Mouse (Mus musculus) urinary bladder, postnatal 36 days (tissue): ENCODE measurements around the gene Dcpp1.
A peak's percentile ranks its signal among the peaks of the same experiment; 100 is the strongest.
"Not testable (repeated sequence)": the region's sequence is repeated elsewhere in the genome, so short reads cannot be mapped to it uniquely, and the experiment has no call there.

Source experiments
- DNase-seq, 2 experiments: peaks; one replicate each; pipeline ENCODE4 v3.0.0; 2022; ENCODE audit warnings: low spot score in 2 of 2, mixed read lengths in 1 of 2

The Dcpp1 gene

DNA sequence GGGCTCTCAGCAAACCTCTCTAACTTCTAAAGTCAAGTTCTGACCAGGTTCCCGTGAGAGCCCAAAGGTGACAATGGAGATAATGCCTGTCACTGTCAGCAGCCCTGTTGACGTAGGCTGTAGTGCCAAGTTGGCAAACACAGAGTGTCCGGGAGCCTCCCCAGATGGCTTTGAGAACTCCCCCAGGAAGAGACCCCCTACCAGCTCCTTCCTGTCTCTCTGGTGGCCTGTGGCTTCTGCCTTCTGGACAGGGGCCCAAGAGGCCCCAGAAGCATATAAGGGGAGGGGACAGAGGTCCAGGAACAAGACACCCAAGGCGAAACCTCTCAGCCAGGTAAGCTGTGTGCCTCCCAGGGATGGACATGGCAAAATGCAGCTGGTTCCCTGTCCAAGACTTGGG, at the start of gene Dcpp1, which contains the start of gene Dcpp2:
Dcpp1 (plus strand) TSS at position 301 of the 400 bp plus-strand sequence.
Dcpp2 (plus strand) TSS at position 305 of the 400 bp plus-strand sequence.
- not testable (repeated sequence) for DNase-seq

DNA sequence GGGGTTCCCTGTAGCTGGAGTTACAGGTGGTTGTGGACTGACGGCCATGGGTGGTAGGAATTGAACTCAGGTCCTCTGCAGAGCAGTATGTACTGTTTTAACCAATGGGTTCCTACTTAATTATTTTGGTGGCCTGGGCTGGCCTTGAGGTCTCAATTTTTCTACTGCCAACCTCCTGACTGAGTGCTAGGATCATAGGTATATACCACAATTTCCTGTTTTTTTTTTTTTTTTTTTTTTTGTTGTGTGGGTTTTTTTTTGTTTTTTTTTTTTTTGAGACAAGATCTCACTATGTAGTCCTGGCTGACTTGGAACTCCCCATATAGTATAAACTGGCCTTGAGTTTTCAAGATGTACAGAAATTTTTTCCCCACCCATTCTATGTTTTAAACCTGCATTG, 49.5 kb upstream of the Dcpp1 start:
- no peak for DNase-seq

DNA sequence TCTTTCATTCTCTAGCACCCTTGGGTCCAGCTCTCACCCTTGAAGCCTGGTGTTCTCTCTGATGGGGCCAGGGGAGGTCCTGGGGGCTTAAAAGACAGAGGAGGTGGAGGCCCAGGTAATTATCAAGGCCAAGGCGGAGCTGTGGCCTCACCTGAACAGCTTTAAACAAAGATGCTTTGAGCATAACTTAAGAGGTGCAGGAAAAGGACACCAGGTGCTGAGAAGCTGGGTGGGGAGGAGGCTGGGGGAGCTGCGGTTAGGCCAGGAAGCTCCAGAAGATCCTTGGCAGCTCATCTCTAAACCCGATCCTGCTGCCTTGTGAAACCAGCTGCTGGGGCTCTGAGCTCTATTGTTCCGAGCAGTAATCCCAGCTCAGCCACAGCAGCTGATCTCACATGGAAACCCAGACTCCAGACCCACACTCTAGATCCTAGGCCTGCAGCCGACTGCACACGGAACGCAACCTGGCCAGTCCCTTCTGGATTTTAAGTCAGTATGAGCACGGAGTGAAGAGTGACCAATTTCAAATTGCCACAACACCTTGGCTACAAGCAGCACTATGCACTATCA, 44.6 kb upstream of the Dcpp1 start, which contains the start of gene Prss33:
Prss33 (minus strand) TSS at position 51 of the 570 bp plus-strand sequence.
- DNase-seq: no peak

DNA sequence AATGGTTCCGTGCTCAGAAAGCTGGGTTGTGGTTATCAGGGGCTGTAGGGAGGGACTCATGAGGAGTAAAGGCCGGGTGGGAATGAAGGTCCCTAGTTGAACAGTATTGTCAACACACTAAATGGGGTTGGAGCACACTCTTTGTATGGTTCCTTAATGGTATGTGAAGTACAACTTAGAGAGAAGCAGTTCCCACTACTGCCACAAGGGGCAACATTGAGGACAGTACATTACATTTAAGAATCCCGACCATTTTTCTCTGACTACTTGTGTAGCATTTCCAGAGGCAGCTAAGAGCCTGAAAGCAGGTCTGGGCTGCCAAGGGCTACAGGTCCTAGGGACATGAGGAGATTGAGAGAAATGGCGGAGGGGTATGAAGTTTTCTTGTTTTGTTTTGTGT, 39.5 kb upstream of the Dcpp1 start:
- DNase-seq: peak in 1 of 2 experiments; percentile 34

DNA sequence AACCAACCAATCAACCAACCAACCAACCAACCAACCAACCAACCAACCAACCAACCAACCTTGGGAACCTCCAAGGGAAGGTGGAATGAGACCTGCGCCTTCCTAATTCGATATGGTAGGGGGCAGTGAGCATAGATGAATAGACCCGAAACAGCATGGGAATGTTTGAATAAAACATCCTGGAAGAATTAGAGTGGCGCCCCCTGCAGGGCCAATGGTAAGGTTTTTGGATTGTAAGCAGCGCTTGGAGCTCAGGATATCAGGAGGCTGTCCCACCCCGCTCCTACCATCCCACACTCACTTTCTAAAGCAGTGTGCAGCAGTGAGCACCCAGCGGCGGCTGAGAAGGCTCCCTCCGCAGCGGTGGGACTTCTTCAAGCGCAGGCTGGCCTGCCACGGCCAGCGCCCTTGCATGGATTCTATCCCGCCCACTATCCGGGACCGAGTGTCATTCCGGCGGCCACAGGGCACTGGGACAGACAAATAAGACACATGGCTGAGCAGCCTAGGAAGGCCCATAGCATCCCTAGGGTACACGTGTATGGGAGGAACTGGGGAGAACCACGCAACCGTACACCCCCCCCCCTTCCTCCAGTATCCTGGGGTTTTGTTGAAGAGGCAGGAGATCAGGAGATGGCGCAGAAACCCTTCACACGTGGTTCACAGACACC, 37.4 kb upstream of the Dcpp1 start:
- DNase-seq: no peak

DNA sequence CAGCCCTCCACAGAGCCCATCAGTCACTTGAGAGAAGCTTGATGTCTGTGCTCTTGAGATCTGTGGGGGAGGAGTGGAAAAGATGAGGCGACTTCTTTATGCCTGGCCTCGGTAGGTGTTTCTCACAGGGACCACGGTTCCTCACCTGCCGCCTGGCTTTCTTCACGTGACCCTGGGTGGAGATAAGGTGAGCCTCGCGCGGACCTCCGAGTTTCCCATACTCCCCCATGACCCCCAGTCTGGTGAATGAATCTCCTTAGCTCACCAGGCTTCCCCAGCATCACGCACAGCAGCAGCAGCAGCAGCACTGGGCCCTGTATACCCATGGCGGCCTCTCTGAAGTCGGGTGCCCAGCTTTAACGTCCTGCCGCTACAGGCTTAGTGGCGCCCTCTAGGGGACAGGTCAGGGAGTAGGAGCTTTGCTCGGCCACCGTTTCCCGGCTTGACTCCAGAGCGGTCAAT, 36.8 kb upstream of the Dcpp1 start, which contains the start of the genes Prss32 and Prss41:
Prss32 (plus strand) TSS at position 44 of the 462 bp plus-strand sequence.
Prss41 (minus strand) TSS at position 361 of the 462 bp plus-strand sequence.
- DNase-seq: peak in 1 of 2 experiments; percentile 32

DNA sequence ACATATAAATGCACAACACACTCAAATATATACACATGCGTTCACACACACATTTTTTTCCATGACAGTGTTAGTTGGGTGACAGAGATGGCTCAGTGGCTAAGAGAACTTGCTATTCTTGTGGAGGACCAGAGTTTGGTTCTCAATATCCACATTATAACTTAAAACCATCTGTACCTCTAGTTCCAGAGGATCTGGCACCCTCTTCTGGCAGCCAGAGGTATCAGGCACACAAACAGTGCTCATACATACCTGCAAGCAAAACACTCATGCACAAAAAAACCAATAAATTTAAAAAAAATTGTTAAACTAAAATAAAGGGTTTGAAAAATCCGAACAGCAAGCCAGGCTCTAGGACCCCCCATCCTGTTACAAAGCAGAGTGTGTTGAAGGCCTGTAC, 30.6 kb upstream of the Dcpp1 start:
- no peak for DNase-seq

DNA sequence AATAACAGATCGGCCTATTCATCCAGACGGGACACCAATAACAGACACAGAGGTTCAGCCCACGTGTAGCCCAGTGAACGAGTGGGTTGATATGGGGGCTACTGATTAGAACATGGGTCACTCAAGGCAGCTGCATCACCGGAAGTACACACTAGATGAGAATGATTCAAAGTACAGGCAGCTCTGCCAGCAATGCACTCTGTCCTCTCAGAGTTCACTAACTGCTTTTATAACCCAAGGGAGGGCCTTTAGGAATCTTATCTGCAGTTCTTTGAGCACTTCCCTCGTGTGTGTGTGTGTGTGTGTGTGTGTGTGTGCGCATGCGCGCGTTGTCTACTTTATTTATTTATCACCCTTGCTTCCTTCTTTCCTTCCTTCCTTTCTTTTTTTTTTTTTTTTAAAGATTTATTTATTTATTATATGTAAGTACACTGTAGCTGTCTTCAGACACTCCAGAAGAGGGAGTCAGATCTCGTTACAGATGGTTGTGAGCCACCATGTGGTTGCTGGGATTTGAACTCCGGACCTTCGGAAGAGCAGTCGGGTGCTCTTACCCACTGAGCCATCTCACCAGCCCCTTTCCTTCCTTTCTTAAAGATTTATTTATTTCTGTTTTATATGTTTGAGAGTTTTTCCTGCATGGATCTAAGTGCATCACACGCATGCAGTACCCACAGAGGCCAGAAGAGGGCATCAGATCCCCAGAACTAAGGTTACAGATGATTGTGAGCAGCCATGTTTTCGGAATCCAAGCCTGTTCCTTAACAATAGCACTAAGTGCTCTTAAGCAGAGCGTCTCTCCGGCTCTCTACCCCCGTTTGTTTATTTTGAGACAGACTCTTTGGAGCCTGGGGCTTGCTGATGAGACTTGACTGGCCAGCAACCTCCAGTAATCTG, 29.6 kb upstream of the Dcpp1 start:
- DNase-seq: peak; percentile 56 to 59

DNA sequence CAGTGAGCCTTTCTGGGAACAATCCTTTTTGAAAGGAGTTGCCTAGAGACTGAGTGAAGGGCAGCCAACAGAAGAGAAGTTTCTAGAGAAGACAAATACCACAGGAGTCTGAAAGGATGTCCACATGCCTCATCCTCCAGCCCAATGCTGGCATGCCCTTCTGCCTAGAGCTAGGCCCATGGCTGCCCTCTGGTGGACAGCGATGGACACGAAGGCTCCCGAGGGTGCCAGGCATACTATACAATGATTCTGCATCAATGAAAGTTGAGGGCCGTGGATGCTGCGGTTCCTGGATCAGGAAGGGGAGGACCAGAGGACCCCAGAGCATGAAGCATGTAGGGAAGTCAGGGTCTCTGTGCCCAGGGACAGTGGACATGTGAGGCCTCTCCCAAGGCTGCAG, 27.4 kb upstream of the Dcpp1 start:
- peak in 1 of 2 experiments; percentile 48 for DNase-seq

DNA sequence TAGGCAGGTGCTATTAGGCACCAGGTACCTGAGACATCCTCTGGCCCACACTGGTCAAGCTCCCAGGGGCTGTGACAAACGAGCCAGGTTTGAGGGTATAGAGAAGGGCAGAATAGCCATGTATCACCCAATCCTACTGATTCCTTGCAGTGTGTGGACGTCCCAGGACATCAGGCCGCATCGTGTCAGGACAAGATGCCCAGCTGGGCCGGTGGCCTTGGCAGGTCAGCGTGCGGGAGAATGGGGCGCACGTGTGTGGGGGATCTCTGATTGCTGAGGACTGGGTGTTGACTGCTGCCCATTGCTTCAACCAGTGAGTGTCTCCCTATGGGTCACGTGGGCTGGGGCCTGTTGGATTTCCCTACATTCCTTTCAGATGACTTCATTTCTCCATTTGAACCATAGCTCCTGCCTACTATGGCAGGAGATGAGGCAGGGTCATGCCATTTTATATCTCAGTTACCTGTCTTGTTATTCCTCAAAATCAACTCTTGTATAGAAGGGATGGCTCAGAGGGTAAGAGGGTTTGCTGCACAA, 26.4 kb upstream of the Dcpp1 start:
- DNase-seq: no peak

DNA sequence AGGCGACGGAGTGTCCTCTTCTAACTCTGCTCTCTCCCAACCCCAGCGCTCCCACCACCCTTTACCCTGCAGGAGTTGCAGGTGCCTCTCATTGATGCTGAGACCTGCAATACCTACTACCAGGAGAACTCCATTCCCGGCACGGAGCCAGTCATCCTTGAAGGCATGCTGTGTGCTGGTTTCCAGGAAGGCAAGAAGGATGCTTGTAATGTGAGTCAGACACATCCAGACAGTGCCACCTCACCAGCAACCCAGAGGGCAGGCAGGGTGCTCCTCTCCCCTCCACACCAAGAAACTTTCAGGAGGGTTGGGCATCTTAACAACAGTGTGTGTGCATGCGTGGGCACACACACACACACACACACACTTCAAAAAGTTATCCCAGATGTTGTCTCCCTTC, 23.5 kb upstream of the Dcpp1 start:
- DNase-seq: no peak

DNA sequence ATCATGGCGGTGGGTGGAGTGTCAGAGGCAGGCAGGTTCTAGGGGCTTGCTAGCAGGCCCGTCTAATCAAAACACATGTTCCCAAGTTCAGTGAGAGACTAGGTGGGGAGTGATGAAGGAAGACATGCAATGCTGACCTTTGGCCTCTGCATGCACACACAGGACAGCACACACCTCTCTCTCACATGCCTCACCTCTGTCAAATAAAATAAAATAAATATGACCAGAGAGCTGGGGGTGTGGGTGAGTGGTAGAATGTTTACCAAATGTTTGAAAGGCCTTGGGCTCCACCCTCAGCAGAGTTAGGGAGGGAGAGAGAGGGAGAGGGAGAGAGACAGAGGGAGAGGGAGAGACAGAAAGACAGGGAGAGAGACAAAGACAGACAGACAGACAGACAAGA, 22.8 kb upstream of the Dcpp1 start:
- peak in 1 of 2 experiments; percentile 28 for DNase-seq

DNA sequence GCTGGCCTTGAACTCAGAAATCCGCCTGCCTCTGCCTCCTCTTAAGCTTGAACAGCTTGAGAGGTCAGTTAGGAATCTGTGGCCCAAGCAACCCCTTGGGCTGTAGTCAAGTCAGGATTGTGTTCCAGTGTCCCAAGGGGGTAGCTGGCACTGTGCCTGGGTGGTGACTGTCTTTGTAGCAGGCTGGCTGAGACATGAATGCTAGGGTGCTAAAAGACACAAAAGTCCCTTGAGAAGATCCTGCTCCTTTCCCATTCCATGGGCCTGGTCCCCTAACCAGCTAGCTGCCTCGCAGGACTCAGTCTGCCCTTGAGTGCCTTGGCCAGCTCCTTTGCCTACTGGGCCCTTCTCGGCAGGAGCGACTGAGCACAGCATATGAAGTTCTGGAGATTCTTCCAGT, 17.8 kb upstream of the Dcpp1 start:
- peak in 1 of 2 experiments; percentile 25 for DNase-seq

DNA sequence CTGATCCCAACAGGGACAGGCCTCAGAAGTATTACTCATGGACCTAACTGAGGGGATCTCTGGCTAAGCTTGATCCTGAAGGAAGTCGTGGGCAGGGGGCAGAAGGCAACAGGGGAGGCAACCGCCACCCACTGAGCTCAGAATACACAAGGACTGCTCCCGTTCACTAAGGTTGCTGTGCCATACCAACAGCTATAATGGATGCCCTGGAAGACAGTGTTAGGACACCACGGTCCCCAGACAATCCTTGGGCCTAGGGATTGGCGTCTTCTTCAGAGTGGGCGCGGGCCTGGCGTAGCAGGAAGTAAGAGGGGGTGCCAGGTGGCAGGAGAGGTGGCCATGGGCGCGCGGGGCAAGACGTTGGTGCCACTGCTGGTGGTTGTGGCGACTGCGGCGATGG, 12.9 kb upstream of the Dcpp1 start, which contains the start of gene Prss21:
Prss21 (plus strand) TSS at position 301 of the 400 bp plus-strand sequence.
- DNase-seq: no peak

DNA sequence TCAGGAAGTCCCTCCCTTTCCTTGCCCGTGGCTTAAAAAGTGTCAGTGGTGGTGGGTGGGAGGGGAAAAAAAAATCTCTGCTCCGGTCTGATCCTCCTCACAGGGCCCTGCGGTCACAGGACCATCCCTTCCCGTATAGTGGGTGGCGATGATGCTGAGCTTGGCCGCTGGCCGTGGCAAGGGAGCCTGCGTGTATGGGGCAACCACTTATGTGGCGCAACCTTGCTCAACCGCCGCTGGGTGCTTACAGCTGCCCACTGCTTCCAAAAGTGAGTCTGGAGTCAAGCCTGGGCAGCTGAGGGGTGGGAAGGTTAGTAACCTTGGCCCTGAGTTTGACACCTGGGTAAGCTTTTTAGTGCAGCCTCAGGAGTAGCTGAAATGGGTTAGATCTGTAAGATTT, 12.2 kb upstream of the Dcpp1 start:
- peak in 1 of 2 experiments; percentile 48 for DNase-seq

DNA sequence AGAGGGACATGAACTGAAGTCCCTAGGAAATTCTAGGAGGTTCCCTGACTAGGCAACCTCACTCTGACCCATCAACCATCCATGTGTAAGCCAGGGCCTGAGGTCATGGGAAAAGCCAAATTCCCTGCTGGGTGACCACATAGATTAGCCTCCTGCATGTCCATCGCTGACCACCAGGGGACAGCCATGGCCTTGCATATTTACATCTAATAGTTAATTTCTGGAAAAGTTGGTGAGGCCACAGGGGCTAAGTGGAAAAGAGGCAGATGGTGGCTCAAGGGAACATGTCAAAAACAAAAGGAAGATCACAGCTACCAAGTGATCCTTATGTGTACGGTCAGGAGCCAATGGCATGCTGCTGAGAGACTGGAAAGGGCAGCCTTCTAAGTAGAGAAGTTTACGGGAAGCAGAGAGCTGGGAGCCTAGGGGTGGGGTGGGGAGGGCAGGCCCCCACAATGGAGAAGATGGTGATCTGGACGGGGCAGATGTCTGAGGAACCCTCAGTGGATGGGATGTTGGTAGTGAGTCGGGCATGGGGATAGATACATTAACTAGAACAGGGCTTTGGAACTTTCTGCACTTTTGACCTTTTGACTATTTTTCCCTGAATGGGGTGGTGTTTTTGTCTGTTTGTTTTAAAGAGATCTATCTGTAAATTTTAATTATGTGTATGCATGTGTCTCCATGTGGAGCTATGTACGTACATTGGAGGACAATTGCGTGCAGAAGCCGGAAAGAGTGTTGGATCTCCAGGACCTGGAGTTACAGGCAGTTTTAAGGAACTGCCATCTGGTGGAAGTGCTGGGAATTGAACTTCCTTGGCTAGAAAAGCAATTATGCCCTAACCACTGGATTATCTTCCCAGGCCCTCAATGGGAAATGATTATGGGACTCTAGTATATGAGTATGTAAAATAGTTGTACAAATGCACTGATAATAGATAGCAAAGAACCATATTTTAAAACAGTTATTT, 6.5 kb upstream of the Dcpp1 start:
- peak in 1 of 2 experiments; percentile 47 for DNase-seq

DNA sequence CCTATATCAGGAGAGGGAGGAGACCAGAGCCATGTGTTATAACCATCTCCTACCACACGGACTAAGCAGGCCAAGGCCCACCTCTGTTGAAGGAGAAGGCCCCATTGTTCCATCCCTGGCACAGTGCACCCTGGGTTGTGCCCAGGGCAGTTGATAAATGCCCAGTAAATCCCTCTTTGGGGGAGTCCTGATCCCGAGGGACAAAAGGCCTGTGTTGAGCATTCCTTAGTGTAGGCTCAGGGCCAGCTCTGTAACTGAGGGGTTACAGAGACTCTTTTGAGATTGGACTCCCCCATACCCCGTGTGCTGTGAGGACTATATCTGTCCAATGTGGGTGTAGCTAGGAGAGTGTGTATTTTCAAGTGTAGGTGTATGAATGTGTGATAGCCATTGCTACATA, 3.9 kb upstream of the Dcpp1 start:
- no peak for DNase-seq

DNA sequence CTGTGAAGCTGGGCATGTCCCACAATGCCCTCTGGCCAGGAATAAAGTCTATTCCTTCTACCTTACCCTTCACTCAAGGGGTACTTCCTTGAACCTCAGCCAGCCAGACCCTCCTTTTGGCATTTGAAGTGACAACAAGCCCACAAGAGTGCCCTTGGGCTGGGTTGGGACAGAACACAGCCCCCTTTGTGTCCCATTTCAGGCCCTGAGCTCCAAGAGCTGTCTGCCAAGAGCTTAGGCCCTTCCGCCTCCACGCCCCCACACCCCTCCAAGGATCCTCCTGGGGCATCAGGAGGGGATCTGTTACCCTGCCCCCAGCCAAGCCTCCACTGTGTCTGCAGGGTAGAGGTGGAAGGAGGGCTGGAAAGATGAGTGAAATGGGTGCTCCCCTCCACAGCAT, 3.5 kb upstream of the Dcpp1 start:
- no peak for DNase-seq

DNA sequence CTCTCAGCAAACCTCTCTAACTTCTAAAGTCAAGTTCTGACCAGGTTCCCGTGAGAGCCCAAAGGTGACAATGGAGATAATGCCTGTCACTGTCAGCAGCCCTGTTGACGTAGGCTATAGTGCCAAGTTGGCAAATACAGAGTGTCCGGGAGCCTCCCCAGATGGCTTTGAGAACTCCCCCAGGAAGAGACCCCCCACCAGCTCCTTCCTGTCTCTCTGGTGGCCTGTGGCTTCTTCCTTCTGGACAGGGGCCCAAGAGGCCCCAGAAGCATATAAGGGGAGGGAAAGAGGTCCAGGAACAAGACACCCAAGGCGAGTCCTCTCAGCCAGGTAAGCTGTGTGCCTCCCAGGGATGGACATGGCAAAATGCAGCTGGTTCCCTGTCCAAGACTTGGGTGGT, 36.5 kb downstream of the Dcpp1 start, which contains the start of gene Dcpp3:
Dcpp3 (plus strand) TSS at position 301 of the 400 bp plus-strand sequence.
- DNase-seq: not testable (repeated sequence)

DNA sequence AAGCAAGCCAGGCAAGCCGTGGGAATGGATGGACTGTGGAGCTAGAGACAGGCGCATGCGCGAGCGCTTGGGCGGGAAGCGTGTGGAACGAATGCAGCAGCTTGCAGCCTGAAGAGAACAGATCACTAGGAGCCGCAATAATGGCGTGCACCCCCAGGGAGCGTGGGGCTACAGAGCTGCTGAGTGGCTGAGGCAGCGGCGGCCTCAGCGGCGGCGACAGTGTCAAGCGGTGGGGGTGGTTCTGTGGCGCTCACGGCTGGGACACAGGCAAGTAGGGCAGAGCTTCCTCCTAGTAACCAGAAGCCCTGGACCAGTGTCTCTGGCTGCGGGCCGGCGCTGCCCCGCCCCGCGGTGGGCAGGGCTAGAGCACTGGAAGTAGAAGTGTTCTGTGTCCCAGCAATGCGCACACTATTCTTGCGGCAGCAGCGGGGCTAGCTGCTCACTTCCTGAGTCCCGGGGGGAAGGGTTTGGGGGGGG, 43.9 kb downstream of the Dcpp1 start:
- DNase-seq: peak; percentile 92
